Mouse (Mus musculus) thymus, postnatal 14 days (tissue): Measurements from ENCODE around the gene Mtln.

Experiments
- DNase-seq: peaks from one replicate; pipeline ENCODE4 v3.0.0; 2021

Gene Mtln

DNA sequence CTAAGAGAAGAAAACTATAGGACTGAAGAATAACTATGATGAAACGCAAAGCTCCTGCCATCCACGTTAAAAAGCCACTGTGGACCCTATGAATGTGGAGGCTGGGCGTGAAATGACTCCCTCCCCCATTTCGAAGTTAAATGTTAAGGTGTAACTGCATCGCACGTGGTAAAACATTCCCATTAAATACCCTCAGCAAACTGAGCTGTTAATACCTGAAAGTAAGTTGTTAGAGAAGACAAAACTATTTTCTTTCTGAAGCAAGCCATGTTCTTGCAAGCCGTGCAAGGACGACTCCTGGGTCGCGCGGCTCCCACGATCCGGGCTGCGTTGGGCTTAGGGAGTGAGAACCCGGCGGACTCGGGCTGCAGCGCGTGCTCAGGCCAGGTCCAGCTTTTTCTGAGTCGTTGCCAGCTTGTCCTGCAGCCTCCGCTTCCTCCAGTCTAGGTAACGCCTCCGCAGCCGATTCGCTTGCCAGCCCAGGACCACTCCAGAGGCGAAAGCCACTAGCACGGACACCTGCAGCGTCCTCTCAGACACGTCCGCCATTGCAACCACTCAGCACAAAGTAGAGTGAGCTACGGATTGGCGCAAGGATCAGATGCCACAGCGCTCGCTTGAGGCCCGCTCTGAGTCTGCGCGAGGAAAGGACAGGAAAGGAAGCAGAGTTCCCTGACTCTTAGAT lies at the start of gene Mtln:
TSS of gene Mtln (minus strand) at position 570 of the 685 bp plus-strand sequence.
- DNase-seq: peak; percentile 84

DNA sequence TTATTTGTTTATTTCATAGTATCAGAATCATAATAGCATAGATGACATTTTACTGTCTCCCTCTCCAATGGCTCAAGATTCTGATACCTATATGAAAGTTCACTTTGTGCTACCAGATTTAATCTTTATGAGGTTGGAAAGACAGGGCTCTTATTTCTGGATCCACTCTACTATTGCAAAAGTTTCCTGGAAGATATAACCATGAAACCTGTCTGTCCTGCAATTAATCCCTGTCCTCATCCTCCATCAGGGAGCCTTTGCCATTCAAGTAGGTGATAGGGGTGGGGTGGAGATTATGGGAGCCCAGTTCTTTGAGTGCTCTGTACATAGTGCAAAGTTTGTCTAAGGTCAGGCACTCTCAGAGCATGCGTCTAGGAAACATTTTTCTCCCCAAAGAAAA lies 49.1 kb upstream of the Mtln start:
- no peak for DNase-seq

DNA sequence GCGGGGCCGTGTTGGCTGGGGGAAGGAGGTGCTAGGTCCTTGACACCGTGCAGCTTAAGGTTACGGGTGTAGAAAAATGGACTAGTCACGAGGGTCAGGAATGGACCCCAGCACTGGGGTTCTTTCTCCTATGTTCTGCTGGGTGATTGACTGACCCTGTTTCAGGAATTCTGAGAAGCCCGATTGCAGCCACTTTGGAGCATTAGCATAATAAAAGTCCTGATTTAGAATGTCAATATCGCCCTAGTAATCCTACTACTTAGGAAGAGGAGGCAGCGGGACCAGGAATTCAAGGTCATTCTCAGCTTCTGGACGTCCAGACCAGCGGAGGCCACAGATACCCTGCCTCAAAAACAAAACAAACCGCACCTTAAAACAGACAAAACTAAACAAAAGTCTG lies 47.1 kb upstream of the Mtln start:
- DNase-seq: no peak

DNA sequence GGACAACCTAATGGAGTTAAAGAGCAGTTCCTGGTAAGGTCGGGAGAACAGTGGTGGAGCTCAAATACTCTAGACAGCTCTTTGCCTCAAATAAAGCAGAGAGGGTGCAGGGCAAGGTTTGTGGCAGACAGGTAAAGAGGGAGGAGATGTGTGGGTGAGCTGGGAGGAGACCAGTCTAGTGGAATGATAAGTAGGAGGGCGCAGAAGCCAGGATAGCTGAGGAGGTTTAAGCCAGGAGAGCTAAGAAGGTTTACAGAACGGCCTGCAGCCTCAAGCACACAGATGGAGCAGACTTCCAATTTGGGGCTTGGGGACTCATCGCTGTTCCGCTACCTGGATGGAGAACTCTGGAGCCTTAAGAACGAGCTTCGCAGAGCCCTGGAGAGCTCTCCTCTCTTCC lies 46.3 kb upstream of the Mtln start, which contains the start of gene Acoxl:
TSS of gene Acoxl (plus strand) at position 301 of the 400 bp plus-strand sequence.
- no peak for DNase-seq

DNA sequence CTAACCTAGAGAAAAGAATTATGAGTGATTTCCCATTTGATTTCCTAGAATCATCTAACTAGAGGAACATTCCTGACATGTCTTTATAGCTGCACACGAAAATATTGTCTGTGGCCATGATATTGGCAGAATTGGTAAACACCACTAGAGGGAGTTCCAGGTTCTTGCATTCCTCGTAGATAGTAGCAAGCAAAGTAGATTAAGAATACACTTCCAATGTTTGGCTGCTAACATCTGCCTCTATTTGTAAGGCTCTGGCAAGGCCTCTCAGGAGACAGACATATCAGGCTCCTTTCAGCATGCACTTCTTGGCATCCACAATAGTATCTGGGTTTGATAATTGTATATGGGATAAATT lies 40.5 kb upstream of the Mtln start:
- peak; percentile 43 for DNase-seq

DNA sequence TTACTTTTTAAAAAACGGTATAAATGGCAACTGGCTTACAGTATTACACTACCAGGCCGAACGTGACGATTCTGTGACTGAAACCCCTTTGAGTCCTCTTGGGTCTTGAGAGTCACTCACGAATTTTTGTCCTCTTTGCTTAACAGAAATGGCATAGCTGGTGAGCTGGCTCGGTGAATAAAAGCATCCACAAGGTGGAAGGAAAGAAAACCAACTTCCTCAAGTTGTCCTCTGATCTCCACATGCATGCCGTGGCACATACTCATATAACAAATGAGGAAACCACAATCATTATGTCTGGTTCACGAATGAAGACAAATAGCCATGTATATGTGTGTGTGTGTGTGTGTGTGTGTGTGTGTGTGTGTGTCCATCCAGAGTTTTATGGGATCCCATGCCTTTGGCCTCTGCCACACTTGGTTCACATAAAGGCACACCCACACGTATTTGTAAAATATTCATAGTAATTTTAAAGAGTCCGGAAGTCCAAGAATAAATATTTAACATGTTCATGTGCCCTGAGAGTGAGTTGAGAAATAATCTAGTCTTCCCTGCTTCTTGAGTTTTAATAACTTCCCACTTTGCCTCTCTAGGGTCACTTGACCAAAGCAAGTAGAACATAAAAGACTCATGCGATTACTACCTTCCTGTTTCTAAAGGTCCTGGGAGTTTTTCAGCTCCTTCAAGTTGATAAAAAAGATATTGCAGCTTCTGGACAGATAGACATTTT lies 40.0 kb upstream of the Mtln start:
- DNase-seq: no peak

DNA sequence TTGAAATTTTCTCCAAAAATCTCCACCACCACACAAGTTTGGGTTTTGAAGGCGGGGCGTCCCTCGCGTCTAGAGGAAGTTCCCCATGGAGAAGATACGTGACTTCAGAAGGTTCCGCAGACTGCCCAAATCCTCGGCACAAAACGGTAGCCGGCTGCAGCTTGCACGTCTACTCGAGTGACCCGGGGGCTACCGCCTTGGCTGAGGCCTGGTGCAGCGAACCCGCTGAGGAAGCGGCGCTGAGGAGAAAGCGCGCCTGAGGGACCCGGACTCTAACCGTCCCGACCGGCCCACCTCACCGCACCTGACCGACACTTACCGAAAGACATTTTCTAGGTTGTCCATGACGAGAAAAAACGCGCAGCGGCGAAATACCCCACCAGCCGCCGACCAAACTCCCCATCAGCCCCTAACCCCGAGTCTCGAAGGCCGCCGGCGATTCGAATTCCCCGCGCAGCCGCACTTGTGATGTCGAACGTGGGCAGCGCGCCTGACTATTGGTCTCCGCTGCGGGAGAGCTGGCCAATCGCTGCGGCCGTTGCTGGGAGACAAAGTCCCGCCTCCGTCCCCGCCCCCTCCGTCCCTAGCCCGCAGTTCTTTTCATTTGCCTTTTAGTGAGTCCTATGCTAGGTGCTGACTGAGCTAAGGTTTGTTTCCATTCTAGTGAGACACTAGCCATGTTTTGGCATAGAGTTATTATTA lies 39.3 kb upstream of the Mtln start, which contains the start of gene Bub1:
TSS of gene Bub1 (minus strand) at position 465 of the 702 bp plus-strand sequence.
- DNase-seq: peak; percentile 95

DNA sequence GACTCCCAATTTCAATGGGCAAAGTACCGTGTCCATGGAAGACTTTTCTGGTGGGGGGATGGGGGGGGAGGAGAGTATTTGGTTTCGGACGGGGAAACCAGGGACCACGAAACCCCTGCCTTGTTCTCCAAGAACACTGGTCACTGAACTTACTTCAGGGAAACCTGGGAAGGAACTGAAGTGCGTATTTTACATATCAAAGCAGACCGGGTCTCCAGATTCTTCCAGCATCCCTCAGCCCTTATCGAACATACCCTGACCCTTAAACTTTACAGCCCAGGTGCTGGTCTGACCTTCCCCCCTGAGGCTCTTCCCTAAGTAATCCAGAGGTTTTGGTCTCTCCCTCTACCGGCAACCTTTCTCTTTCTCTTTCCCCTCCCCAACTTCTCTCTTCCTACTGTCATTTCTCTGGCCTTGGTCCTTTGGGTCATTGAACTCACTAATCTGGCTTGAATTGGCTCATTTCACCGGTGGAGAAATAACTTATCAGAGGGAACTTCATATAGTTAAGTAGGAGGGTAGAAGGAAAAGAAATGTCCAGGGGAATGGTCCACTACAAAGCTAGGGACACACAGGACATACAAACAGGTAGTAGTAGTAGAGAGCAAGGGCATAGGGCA lies 2.5 kb downstream of the Mtln start:
- no peak for DNase-seq

DNA sequence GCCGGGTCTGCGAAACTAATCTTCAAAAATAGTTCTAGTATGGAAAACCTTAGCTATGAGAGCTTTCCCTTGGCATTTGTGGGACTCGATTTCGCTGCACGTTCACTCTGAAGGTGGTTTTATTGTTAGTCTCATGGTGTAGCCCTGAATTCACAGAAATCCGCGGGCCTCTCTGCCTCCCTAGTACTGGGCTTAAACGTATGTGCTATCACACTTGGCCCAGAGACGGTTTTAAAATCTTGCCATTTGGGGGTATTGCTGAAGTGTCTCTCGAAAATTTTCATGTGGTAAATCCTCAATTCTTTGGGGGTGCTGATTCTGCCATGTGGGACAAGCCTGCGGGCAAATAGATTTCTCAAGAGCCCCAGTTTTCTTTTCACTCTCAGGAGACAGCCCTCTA lies 3.1 kb downstream of the Mtln start:
- no peak for DNase-seq

DNA sequence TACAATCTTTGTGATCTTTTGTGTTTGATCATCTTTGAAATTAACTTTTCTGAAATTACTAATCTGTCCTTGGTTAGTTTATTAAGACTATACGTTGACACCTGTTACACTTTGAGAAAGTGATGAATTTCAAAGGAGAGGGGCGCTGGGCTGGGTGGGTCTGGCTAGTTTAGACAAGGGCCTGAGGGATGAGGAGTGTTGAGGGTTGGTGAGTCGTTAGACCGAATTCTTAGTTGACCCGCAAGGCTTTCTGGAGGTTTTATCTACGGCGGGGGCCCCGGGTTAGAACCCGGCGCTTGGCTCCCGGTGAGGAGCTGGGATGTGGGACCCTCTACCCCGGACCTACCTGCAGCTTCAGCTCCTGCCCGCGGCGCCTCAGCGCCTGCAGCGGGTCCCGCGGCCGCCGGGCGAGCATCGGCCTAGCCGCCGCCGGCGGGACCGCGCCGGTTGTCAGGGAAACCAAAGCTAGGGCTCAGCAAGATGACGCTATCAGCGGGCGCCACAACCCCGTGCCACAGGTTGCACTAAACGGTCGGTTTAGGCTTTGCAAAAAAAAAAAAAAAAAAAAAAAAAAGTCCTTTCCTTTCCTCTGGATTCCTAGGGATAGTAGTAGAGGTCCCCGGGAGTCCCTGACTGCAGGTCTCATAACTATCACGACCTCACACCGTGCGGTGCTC lies 3.7 kb downstream of the Mtln start, which contains the start of gene Nphp1:
TSS of gene Nphp1 (minus strand) at position 458 of the 677 bp plus-strand sequence.
- DNase-seq: peak; percentile 88

DNA sequence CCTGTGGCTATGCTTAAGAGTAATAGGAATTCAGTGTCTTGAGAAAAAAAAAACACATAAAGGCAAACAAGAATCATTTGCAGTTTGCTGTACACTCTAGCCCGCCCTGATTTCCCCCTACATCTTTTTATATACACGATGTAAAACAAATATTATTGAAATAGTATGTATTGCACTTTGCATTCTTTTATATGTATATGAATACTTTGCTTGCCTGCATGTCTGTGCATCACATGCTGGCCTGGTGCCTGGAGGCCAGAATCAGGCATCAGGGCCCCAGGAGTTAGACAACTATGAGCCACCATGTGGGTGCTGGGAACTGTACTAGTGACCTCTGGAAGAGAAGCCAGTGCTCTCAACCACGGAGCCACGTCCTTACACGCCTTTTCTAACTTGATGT lies 5.1 kb downstream of the Mtln start:
- DNase-seq: no peak

DNA sequence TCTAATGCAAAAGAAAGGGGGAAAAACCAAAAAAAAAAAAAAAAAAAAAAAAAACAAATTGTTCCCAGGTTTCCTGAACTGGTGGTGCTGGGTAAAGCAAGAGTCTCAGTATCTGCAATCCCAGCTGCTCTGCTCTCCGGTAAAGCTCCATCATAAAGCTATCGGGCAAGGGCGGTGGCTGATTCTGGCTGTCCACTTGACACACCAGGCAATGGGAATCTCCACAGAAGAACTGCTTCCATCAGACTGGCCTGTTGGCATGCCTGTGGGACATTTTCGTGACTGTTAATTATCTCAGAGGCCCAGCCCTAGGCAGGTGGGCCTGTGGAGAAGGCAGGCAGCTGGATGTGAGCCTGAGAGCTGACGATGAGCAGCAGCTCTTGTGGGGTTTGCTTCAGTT lies 13.8 kb downstream of the Mtln start:
- no peak for DNase-seq

DNA sequence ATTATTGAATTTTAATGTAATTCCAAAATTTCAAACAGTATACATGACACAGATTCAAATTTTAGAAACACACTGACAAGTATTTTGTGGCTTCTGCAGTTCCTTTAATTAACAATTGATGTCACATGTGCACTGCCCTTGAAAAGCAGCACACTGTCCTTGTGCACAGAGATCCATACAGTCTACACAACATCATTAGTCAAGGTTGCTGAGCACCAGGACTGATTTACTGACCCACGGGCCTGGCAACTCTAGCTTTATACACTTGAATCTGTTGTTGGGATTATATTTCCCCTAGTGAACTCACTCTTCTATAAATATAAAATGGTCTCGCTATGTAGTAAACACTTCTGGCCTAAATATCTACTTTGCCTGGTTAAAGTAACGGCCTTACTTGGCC lies 17.3 kb downstream of the Mtln start:
- no peak for DNase-seq

DNA sequence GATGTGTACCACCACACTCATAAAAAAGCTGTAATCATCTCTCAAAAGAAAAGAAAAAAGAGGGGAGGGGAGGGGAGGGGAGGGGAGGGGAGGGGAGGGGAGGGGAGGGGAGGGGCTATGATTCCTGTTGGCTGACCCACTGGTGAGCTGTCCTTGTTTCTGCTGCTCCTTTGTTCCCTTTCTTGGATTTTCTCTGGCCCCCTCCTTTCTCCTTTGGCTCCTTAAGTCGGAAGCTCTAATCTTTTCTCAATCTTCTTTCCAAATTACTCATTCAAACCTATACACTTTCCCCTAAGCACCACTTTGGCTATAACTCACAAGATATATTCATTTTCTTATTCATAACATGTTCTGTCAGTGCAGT lies 17.7 kb downstream of the Mtln start:
- DNase-seq: no peak

DNA sequence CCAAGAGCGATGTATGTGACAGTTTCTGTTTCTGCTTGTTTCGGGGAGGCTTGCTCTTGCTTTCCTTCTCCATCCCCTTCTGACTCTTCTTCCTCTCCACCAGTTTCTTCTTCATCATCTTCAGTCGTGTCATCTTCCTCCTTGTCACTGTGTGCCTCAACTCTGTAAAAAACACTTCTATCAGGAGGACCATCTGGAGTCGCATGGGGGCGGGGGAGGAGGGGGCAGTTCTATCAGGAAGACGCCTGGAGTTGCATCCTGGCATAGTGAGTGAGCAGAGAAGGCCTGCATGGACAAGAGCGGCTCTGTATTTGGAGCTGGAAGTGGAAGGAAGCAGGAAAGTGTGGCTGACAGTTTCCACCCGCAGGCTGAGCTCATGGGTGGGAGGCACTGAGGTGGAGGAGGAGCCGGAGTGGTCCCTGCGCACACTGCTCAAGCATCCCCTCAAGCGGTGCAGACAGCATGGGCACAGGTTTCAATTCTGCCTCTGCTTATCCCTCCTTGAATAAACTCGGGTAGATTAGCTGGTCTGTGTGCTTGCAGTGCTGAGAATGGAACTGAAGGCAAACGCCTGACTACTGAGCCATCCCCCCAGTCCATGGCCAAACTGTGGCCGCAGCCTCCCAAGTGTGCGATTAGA lies 18.2 kb downstream of the Mtln start:
- DNase-seq: no peak

DNA sequence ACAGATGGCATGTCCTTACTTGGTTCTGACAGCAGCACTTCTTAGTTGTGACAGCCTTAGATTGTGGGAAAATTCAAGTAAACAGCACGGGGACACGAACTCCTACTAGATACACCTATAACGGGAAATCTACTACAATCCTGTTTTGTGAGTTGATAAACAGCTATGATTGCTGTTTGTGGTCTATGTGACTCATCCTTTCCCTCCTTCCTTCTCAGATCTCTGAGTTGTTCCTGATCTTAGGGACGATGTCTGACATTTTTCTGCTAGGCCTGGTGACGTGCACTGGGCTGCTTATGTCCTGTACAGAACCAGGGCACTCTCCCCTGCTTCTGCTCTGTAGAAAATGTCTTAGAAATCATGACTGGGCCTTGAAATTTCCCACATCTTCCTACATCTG lies 30.7 kb downstream of the Mtln start:
- no peak for DNase-seq

DNA sequence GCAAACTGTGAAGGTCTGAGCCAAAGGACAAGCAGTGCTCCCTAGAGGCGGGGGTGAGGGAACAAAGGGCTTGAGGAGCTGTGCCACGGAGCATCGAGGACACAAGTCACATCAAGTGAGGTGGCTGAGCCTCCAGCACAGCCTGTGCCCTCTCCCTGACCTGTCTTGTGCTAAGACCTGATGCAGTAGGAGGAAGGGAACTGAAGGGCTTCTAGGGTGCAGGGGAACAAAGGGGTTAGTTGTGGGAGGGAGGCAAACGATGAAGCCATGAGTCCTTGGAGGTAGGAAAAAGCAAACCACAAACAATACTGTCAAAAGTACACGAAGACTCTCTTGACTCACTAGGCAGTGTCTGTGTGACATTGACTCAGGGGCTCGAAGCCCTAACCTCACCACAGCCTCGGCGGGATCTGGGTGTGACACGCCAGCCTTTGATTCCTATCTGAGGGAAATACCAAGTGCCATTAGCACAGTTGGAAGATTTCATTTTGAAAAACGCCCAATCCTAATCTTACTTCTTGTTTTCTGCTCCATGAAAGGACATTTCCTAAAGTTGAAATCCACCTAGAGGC lies 31.8 kb downstream of the Mtln start:
- DNase-seq: no peak

DNA sequence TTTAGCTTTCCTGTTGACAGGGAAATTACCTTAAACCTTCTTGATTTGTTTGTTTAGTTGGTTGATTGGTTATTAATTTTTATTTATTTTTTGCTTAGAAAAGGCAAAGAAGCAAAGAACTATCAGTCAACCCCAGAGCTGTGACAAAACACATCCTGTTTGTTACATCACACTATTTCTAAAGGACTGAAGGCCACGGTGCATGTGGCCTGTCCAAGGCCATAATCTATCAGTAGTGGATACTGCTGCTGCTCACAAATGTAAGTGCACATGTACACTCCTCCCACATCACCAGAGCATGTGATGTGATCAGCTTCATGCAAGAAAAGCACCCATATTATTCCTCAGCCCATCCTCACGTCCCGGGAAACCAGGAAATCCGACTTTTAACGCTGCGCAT lies 32.3 kb downstream of the Mtln start:
- DNase-seq: no peak

DNA sequence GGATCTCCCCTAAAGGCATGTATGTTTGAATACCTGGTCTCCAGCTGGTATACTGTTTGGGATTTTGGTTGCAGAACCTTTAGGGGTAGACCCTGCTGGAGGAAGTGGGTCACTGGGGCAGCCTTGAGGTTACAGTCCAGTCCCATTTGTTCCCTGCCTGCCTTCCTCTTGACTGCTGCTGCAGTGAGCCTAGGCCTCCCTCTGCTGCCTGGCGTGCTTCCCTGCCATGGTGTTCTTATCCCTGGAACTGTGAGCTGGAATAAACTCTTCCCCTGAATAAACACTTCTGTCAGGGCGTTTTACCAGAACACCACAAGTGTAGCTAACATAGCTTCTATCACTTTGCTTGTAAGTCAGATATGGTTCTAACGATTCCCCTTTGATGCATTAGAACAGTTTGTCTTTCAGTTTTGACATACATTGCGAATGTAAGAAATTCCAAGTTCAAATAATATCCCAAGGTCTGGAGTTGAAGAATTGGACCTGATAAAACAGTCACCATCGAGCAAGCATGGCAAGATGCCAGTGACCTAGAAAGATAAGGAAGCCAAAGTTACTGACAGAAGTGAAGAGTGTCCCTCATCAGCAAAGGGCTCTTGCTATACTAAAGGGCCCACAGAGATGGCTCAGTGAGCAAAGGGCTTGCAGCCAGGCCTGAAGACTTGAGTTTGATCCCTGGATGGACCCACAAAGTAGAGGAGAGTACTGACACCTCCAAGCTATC lies 33.0 kb downstream of the Mtln start:
- no peak for DNase-seq

DNA sequence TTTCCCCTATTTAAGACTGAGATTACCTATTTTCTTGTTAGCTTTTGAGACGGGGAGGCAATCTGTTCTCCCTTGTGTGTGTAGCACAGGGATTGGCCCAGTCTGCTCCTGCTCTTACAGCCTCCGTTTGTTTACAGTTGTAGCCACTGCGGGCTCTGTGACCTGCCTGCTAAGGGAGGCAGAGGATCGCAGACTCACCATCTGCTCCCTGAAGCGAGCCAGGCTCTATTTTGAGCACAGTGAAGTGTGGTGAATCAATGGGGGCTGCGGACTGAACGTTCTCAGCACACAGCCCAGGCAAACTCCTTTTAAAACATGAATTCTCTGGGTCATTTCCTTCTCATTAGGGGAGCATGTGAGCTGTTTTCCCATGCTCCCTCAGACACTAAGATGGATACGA lies 35.1 kb downstream of the Mtln start:
- DNase-seq: no peak

DNA sequence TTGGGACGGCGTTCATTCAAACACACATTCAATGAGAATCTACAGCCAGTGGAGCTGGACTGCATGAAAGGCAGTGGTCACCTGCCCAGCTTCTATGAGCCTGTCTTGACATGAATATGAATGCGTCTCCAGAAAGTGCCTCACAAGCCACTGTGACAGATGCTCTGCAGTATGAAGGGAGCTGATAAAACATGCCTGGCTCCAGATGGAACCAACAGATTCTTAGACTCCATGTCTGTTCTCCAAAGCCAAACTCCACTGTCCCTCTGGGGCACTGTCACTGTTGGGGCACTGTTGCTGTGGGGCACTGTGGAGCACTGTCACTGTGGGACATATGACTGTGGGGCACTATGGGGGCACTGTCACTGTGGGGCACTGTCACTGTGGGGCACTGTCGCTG lies 38.2 kb downstream of the Mtln start:
- DNase-seq: no peak
